Mouse (Mus musculus) MEL (cell line): ENCODE measurements around the gene B430306N03Rik. TPM values are rescaled to one million over a fixed set of nuclear protein-coding genes. Genes with fewer than 3 reads are reported as not detected.
A peak's percentile ranks its signal among the peaks of the same experiment; 100 is the strongest.

Experiments
- DNase-seq: peaks from one replicate; pipeline ENCODE4 v3.0.0; 2011; ENCODE audit warnings: low read depth, low spot score
- H3K27ac ChIP-seq: 2 replicates; pipeline ENCODE4 v1.5.1; 2012; ENCODE audit warnings: low read depth, mild to moderate bottlenecking, control low read depth, low read length, moderate library complexity; ENCODE audit not compliant: control insufficient read depth
- H3K27me3 ChIP-seq, 2 experiments: fragments of 150-350 bp in 1 of 2; sonication (generic) in 1 of 2; 2 replicates each; pipeline ENCODE4 v1.6.1; 2012; ENCODE audit warnings: low read length in 2 of 2, mild to moderate bottlenecking in 2 of 2, improper control_type of control experiment in 1 of 2, moderate library complexity in 1 of 2; ENCODE audit not compliant: insufficient read depth in 2 of 2, control insufficient read depth in 1 of 2
- H3K36me3 ChIP-seq, 2 experiments: 2 replicates each; pipeline ENCODE4 v1.6.1; 2012 to 2014; ENCODE audit warnings: low read length in 2 of 2, improper control_type of control experiment in 1 of 2, inconsistent platforms in 1 of 2, mild to moderate bottlenecking in 1 of 2; ENCODE audit not compliant: insufficient read depth in 2 of 2, control insufficient read depth in 1 of 2
- H3K4me1 ChIP-seq, 2 experiments: fragments of 150-350 bp in 1 of 2; sonication (generic) in 1 of 2; 2 replicates each; pipeline ENCODE4 v1.6.1; 2012; ENCODE audit warnings: low read length in 2 of 2, improper control_type of control experiment in 1 of 2, mild to moderate bottlenecking in 1 of 2; ENCODE audit not compliant: insufficient read depth in 2 of 2, control insufficient read depth in 1 of 2
- H3K4me3 ChIP-seq, 2 experiments: fragments of 150-350 bp in 1 of 2; sonication (generic) in 1 of 2; 2 replicates each; pipeline ENCODE4 v1.5.1; 2012; ENCODE audit warnings: low read depth in 2 of 2, low read length in 2 of 2, mild to moderate bottlenecking in 2 of 2, moderate library complexity in 2 of 2, control low read depth in 1 of 2, improper control_type of control experiment in 1 of 2; ENCODE audit not compliant: control insufficient read depth in 1 of 2, insufficient read depth in 1 of 2
- H3K79me2 ChIP-seq: 2 replicates; pipeline ENCODE4 v1.6.1; 2012; ENCODE audit warnings: mild to moderate bottlenecking, low read length, moderate library complexity; ENCODE audit not compliant: control insufficient read depth, poor library complexity, insufficient read depth
- H3K9ac ChIP-seq: 2 replicates; pipeline ENCODE4 v1.6.1; 2012; ENCODE audit warnings: low read depth, mild to moderate bottlenecking, control low read depth, low read length, moderate library complexity; ENCODE audit not compliant: control insufficient read depth, poor library complexity, severe bottlenecking
- H3K9me3 ChIP-seq: fragments of 150-350 bp; sonication (generic); replicated peaks from 2 replicates; pipeline ENCODE4 v1.6.1; 2012; ENCODE audit warnings: mild to moderate bottlenecking, low read length, improper control_type of control experiment, moderate library complexity; ENCODE audit not compliant: insufficient read depth
- BHLHE40 ChIP-seq: IDR thresholded peaks from 2 replicates; pipeline ENCODE4 v1.6.1; 2012; ENCODE audit warnings: low read depth, mild to moderate bottlenecking, inconsistent platforms, low read length, improper control_type of control experiment, borderline replicate concordance
- CHD2 ChIP-seq: IDR thresholded peaks from 2 replicates; pipeline ENCODE4 v1.6.1; 2011; ENCODE audit warnings: low read length, improper control_type of control experiment
- GABPA ChIP-seq: IDR thresholded peaks from 2 replicates; pipeline ENCODE4 v1.6.1; 2012; ENCODE audit warnings: low read depth, mild to moderate bottlenecking, inconsistent platforms, low read length, improper control_type of control experiment, moderate library complexity
- GATA1 ChIP-seq: IDR thresholded peaks from 2 replicates; pipeline ENCODE4 v1.6.1; 2011; ENCODE audit warnings: low read depth, low read length, improper control_type of control experiment
- HCFC1 ChIP-seq: IDR thresholded peaks from 2 replicates; pipeline ENCODE4 v1.6.1; 2012; ENCODE audit warnings: low read depth, mild to moderate bottlenecking, inconsistent platforms, low read length, improper control_type of control experiment, moderate library complexity
- JUND ChIP-seq: IDR thresholded peaks from 2 replicates; pipeline ENCODE4 v1.6.1; 2011; ENCODE audit warnings: low read depth, mild to moderate bottlenecking, improper control_type of control experiment, low read length
- KAT2A ChIP-seq: conservative IDR thresholded peaks from 2 replicates; pipeline ENCODE4 v1.6.1; 2012; ENCODE audit warnings: low read depth, low read length, improper control_type of control experiment, inconsistent platforms
- MAFK ChIP-seq: IDR thresholded peaks from 2 replicates; pipeline ENCODE4 v1.6.1; 2011; ENCODE audit warnings: low read depth, mild to moderate bottlenecking, low read length, improper control_type of control experiment, borderline replicate concordance
- MAX ChIP-seq: IDR thresholded peaks from 2 replicates; pipeline ENCODE4 v1.6.1; 2011; ENCODE audit warnings: low read length, improper control_type of control experiment
- MAZ ChIP-seq: IDR thresholded peaks from 2 replicates; pipeline ENCODE4 v1.6.1; 2012; ENCODE audit warnings: low read depth, mild to moderate bottlenecking, inconsistent platforms, low read length, improper control_type of control experiment
- MEF2A ChIP-seq: IDR thresholded peaks from 2 replicates; pipeline ENCODE4 v1.6.1; 2014; ENCODE audit warnings: low read depth, mild to moderate bottlenecking, inconsistent platforms, low read length, improper control_type of control experiment; ENCODE audit not compliant: poor library complexity, insufficient replicate concordance, severe bottlenecking; ENCODE audit errors: extremely low read depth
- MYB ChIP-seq: IDR thresholded peaks from 2 replicates; pipeline ENCODE4 v1.6.1; 2011; ENCODE audit warnings: mild to moderate bottlenecking, low read depth, low read length, improper control_type of control experiment
- NELFE ChIP-seq: IDR thresholded peaks from 2 replicates; pipeline ENCODE4 v1.6.1; 2011; ENCODE audit warnings: low read depth, low read length, improper control_type of control experiment
- POLR2A ChIP-seq, 2 experiments: IDR thresholded peaks; 2 replicates each; pipeline ENCODE4 v1.6.1; 2011 to 2012; ENCODE audit warnings: low read length in 2 of 2, mild to moderate bottlenecking in 2 of 2, control low read depth in 1 of 2, improper control_type of control experiment in 1 of 2, low read depth in 1 of 2, moderate library complexity in 1 of 2; ENCODE audit not compliant: control insufficient read depth in 1 of 2, insufficient read depth in 1 of 2, poor library complexity in 1 of 2
- POLR2AphosphoS2 ChIP-seq: IDR thresholded peaks from 2 replicates; pipeline ENCODE4 v1.6.1; 2011; ENCODE audit warnings: low read length, improper control_type of control experiment
- RAD21 ChIP-seq: IDR thresholded peaks from 2 replicates; pipeline ENCODE4 v1.6.1; 2011; ENCODE audit warnings: mild to moderate bottlenecking, low read depth, low read length, improper control_type of control experiment
- SIN3A ChIP-seq: IDR thresholded peaks from 2 replicates; pipeline ENCODE4 v1.6.1; 2012; ENCODE audit warnings: low read length, improper control_type of control experiment, inconsistent platforms
- SMC3 ChIP-seq: IDR thresholded peaks from 2 replicates; pipeline ENCODE4 v1.6.1; 2011; ENCODE audit warnings: low read depth, low read length, improper control_type of control experiment
- TAL1 ChIP-seq: IDR thresholded peaks from 2 replicates; pipeline ENCODE4 v1.6.1; 2012; ENCODE audit warnings: mild to moderate bottlenecking, inconsistent platforms, low read length, moderate library complexity, mixed read lengths
- TBP ChIP-seq: IDR thresholded peaks from 2 replicates; pipeline ENCODE4 v1.8.0; 2011; ENCODE audit warnings: low read depth, low read length, improper control_type of control experiment
- UBTF ChIP-seq: IDR thresholded peaks from 2 replicates; pipeline ENCODE4 v1.6.1; 2012; ENCODE audit warnings: low read depth, mild to moderate bottlenecking, inconsistent platforms, low read length, improper control_type of control experiment, moderate library complexity, borderline replicate concordance; ENCODE audit not compliant: insufficient read depth
- USF1 ChIP-seq: IDR thresholded peaks from 2 replicates; pipeline ENCODE4 v1.6.1; 2014; ENCODE audit warnings: low read depth, mild to moderate bottlenecking, inconsistent platforms, low read length, improper control_type of control experiment, moderate library complexity
- USF2 ChIP-seq, 2 experiments: IDR thresholded peaks; 2 replicates each; pipeline ENCODE4 v1.6.1; 2011 to 2012; ENCODE audit warnings: improper control_type of control experiment in 2 of 2, low read length in 2 of 2, borderline replicate concordance in 1 of 2, inconsistent platforms in 1 of 2, low read depth in 1 of 2, mild to moderate bottlenecking in 1 of 2; ENCODE audit not compliant: insufficient read depth in 1 of 2
- ZKSCAN1 ChIP-seq: IDR thresholded peaks from 2 replicates; pipeline ENCODE4 v1.6.1; 2012; ENCODE audit warnings: low read depth, mild to moderate bottlenecking, inconsistent platforms, low read length, improper control_type of control experiment, moderate library complexity
- ZMIZ1 ChIP-seq: IDR thresholded peaks from 2 replicates; pipeline ENCODE4 v1.6.1; 2012; ENCODE audit warnings: low read depth, mild to moderate bottlenecking, inconsistent platforms, low read length, improper control_type of control experiment, moderate library complexity
- ZNF384 ChIP-seq: IDR thresholded peaks from 2 replicates; pipeline ENCODE4 v1.6.1; 2012; ENCODE audit warnings: low read depth, mild to moderate bottlenecking, inconsistent platforms, low read length, improper control_type of control experiment
- polyA plus RNA-seq, 2 experiments: library from polyadenylated mRNA; stranded (reverse) in 1 of 2; unstranded in 1 of 2; fragments of >175 nt in 1 of 2; fragments of >200 nt in 1 of 2; gene quantifications; 2 replicates each; pipeline versions ENCODE4 v1.2.1 to v1.2.4; 2012; ENCODE audit warnings: low replicate concordance in 2 of 2, low read depth in 1 of 2; ENCODE audit not compliant: insufficient read length in 2 of 2, insufficient read depth in 1 of 2, missing spikeins in 1 of 2
- total RNA-seq: library from RNA; depleted of rRNA; stranded (reverse); fragments of 300-350 nt; gene quantifications from 2 replicates; pipeline ENCODE4 v1.2.3, GENCODE M21; 2012

The B430306N03Rik gene
- total and polyA plus RNA-seq, 3 experiments: 0.19 to 0.68 TPM; not detected in 1

DNA sequence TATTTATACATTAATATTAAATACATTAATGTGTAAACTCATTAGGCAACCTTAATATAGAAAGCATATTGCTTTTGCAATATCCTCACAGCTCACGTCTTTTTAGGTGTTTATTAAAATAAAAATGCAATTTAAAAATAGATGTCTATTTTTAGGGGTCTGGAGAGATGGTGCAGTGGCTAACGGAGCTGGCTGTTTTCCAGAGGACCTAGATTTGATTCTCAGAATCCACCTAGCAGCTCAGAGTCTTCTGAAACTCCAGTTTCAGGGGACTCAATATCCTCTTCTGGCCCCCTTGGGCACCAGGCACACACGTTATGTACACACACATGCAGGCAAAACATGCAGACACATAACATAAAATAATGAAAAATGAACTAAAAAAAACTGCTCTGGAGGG lies 46.4 kb downstream of the B430306N03Rik start:
- Histone ChIP-seq H3K27ac (no peak overlapping the region), H3K9me3 (no peaks in the 10 kb centered on the region), H3K9ac (no peak overlapping the region), H3K4me3 (no peak overlapping the region), H3K36me3 (peaks cover 0 to 36% of the 10 kb centered on the region in 2 experiments; a peak in 2 of 4 replicates), H3K79me2 (no peaks in the 10 kb centered on the region), H3K27me3 (no peaks in the 10 kb centered on the region), H3K4me1 (peaks cover 20 to 57% of the 10 kb centered on the region in 2 experiments)
- no peak for DNase-seq
- TF ChIP-seq POLR2A (IDR thresholded peaks at IDR 0.05; ENCODE audit: control insufficient read depth in 1 of 2, insufficient read depth in 1 of 2, low read depth in 1 of 2, low read length in 2 of 2, poor library complexity in 1 of 2): no peak
- TF ChIP-seq MYB: no peak
- no peak for TF ChIP-seq TBP
- no peak for TF ChIP-seq KAT2A
- TF ChIP-seq JUND: no peak
- TF ChIP-seq BHLHE40: no peak
- TF ChIP-seq MAFK: no peak
- TF ChIP-seq GATA1: no peak
- no peak for TF ChIP-seq MAZ
- no peak for TF ChIP-seq GABPA
- TF ChIP-seq USF2 (IDR thresholded peaks at IDR 0.05; ENCODE audit: borderline replicate concordance in 1 of 2, insufficient read depth in 1 of 2, low read depth in 1 of 2, low read length in 2 of 2): no peak
- TF ChIP-seq ZMIZ1: no peak
- TF ChIP-seq UBTF: no peak
- TF ChIP-seq USF1: no peak
- no peak for TF ChIP-seq MEF2A
- no peak for TF ChIP-seq CHD2
- TF ChIP-seq TAL1: no peak
- no peak for TF ChIP-seq ZNF384
- TF ChIP-seq RAD21: no peak
- no peak for TF ChIP-seq MAX

DNA sequence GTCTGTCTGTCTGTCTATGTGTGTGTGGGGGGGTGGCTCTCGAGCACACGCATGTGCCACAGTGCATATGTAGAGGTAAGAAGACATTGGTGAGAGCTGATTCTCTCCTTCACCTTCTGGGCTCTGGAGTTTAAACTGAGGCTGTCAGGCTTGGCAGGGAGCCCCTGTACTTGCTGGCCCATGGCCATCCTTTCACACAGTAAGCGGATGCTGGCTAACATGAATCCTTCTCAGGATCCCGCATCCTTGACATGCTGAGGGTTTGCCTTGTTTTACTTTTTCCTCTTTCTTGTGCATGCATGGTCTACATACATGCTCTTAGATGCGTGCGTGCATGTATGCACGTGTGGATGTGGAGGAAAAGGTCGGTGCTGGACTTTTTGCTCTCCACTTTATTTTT lies 47.0 kb downstream of the B430306N03Rik start:
- H3K79me2 ChIP-seq: no peaks in the 10 kb centered on the region
- H3K36me3 ChIP-seq: peaks cover 0 to 35% of the 10 kb centered on the region in 2 experiments; a peak in 2 of 4 replicates
- no peaks in the 10 kb centered on the region for H3K9me3 ChIP-seq
- no peak overlapping the region for H3K9ac ChIP-seq
- H3K27me3 ChIP-seq: no peaks in the 10 kb centered on the region
- no peak overlapping the region for H3K27ac ChIP-seq
- peaks cover 20 to 57% of the 10 kb centered on the region in 2 experiments for H3K4me1 ChIP-seq
- no peak overlapping the region for H3K4me3 ChIP-seq
- no peak for TF ChIP-seq SMC3
- TF ChIP-seq NELFE: no peak
- no peak for TF ChIP-seq ZKSCAN1
- no peak for TF ChIP-seq POLR2AphosphoS2
- TF ChIP-seq HCFC1: no peak
- TF ChIP-seq KAT2A: no peak
- TF ChIP-seq SIN3A: no peak
- TF ChIP-seq MEF2A: no peak
- TF ChIP-seq GABPA: no peak
- no peak for TF ChIP-seq JUND
- TF ChIP-seq GATA1: no peak
- TF ChIP-seq UBTF: no peak
- no peak for TF ChIP-seq TBP
- DNase-seq: peak; percentile 49
